Mouse (Mus musculus) G1E-ER4 (cell line): ENCODE results near the gene Rem1. TPM values are rescaled to one million over a fixed set of nuclear protein-coding genes. Genes with fewer than 3 reads are reported as not detected.

Source experiments
- GATA1 ChIP-seq: IDR thresholded peaks from one replicate; pipeline ENCODE4 v1.8.0; 2012; ENCODE audit warnings: low read length, inconsistent platforms
- polyA plus RNA-seq: library from polyadenylated mRNA; stranded (reverse); fragments of >175 nt; gene quantifications from 2 replicates; pipeline ENCODE4 v1.2.3, GENCODE M21; 2012

Gene Rem1
- polyA plus RNA-seq, 1 experiment, result not detected

GRCm38 (mm10) chr2:152657398-152657797 lies 30.6 kb downstream of the Rem1 start:
- TF ChIP-seq GATA1, result no peak

GRCm38 (mm10) chr2:152661163-152661562 lies 34.4 kb downstream of the Rem1 start:
- no peak for TF ChIP-seq GATA1

- no peak for TF ChIP-seq GATA1
Observed at GRCm38 (mm10) chr2:152669256-152669638, 42.5 kb downstream of the Rem1 start, which contains the start of gene H13. TSS of gene H13 (plus strand) at chr2:152669461.

GRCm38 (mm10) chr2:152669639-152670484 lies 43.1 kb downstream of the Rem1 start:
- TF ChIP-seq GATA1, result no peak

- TF ChIP-seq GATA1, result no peak
Observed at GRCm38 (mm10) chr2:152670983-152671641, 44.4 kb downstream of the Rem1 start.

GRCm38 (mm10) chr2:152671642-152671999 lies 44.9 kb downstream of the Rem1 start:
- TF ChIP-seq GATA1, result no peak

GRCm38 (mm10) chr2:152672166-152672565 lies 45.4 kb downstream of the Rem1 start:
- TF ChIP-seq GATA1, result no peak

- no peak for TF ChIP-seq GATA1
Observed at GRCm38 (mm10) chr2:152674148-152674547, 47.4 kb downstream of the Rem1 start.

- no peak for TF ChIP-seq GATA1
Observed at GRCm38 (mm10) chr2:152675252-152675791, 48.6 kb downstream of the Rem1 start.

GRCm38 (mm10) chr2:152678302-152678701 lies 51.6 kb downstream of the Rem1 start:
- TF ChIP-seq GATA1, result no peak

GRCm38 (mm10) chr2:152678925-152679324 lies 52.2 kb downstream of the Rem1 start:
- no peak for TF ChIP-seq GATA1

- no peak for TF ChIP-seq GATA1
Observed at GRCm38 (mm10) chr2:152679701-152680355, 53.1 kb downstream of the Rem1 start.

GRCm38 (mm10) chr2:152683086-152683485 lies 56.3 kb downstream of the Rem1 start:
- no peak for TF ChIP-seq GATA1

Other genes with a start within 250 kb of the Rem1 start
- 55.7 and 57.5 TPM in 2 replicates for gene Sox12, start 228.9 kb upstream of the Rem1 start, polyA plus RNA-seq
- 23.4 and 24.1 TPM in 2 replicates for gene Zcchc3, start 211.9 kb upstream of the Rem1 start, polyA plus RNA-seq
- 0.06 and 0.08 TPM in 2 replicates for gene 6820408C15Rik, start 211.4 kb upstream of the Rem1 start, polyA plus RNA-seq
- gene Defb23, start 162.3 kb upstream of the Rem1 start, polyA plus RNA-seq, result not detected in 2 replicates
- gene Defb20, start 149.9 kb upstream of the Rem1 start, polyA plus RNA-seq, result not detected in 2 replicates
- not detected in 2 replicates for gene Defb22, start 136.8 kb upstream of the Rem1 start, polyA plus RNA-seq
- not detected in 2 replicates for gene Defb26, start 115.3 kb upstream of the Rem1 start, polyA plus RNA-seq
- not detected in 2 replicates for gene Defb28, start 108.7 kb upstream of the Rem1 start, polyA plus RNA-seq
- not detected in 2 replicates for gene Defb29, start 86.9 kb upstream of the Rem1 start, polyA plus RNA-seq
- not detected in 2 replicates for gene Gm17416, start 57.6 kb upstream of the Rem1 start, polyA plus RNA-seq
- gene Defb21, start 54.2 kb upstream of the Rem1 start, polyA plus RNA-seq, result not detected in 2 replicates
- not detected in 2 replicates for gene Defb19, start 46.6 kb upstream of the Rem1 start, polyA plus RNA-seq
- not detected in 2 replicates for gene Defb45, start 27.6 kb upstream of the Rem1 start, polyA plus RNA-seq
- gene Defb36, start 22.6 kb upstream of the Rem1 start, polyA plus RNA-seq, result not detected in 2 replicates
- not detected in 2 replicates for gene Defb25, start 3.9 kb upstream of the Rem1 start, polyA plus RNA-seq
- 60.8 and 72.1 TPM in 2 replicates for gene H13, start 42.5 kb downstream of the Rem1 start, polyA plus RNA-seq
- 1.6 and 2.6 TPM in 2 replicates for gene Mcts2, start 60.1 kb downstream of the Rem1 start, polyA plus RNA-seq
- gene Id1, start 109.3 kb downstream of the Rem1 start, polyA plus RNA-seq, result 53.4 and 64.9 TPM in 2 replicates
- gene Cox4i2, start 127.2 kb downstream of the Rem1 start, polyA plus RNA-seq, result not detected in 2 replicates
- 53.0 and 76.9 TPM in 2 replicates for gene Bcl2l1, start 204.8 kb downstream of the Rem1 start, polyA plus RNA-seq
- 11.1 and 18.9 TPM in 2 replicates for gene Tpx2, start 221.0 kb downstream of the Rem1 start, polyA plus RNA-seq